Mouse (Mus musculus): ENCODE measurements at regions not wholly inside any gene's neighbourhood (a gene's known extent, or its start where the extent isn't known, plus 50 kb on each side); places are given as distances from the start of the nearest gene placed in this dataset.

GRCm38 (mm10) chr15:61428818-61429415 lies 506.1 kb upstream of the A1bg start:
- TF ChIP-seq CTCF (IDR thresholded peaks at IDR 0.05; ENCODE audit: low read depth, low read length) (no peak), POLR2A (IDR thresholded peaks at IDR 0.05; ENCODE audit: extremely low read depth, insufficient read depth, low read length) (no peak)

Data from liver, adult 2 months (tissue).